Mouse (Mus musculus) layer of hippocampus, postnatal 25 days (tissue): ENCODE results near the gene Foxp1. TPM values are rescaled to one million over a fixed set of nuclear protein-coding genes. Genes with fewer than 3 reads are reported as not detected.

Experiments used
- DNase-seq, 2 experiments: peaks; one replicate each; pipeline ENCODE4 v3.0.0; 2022; ENCODE audit warnings: mixed read lengths in 2 of 2, low spot score in 1 of 2; ENCODE audit errors: extremely low spot score in 1 of 2
- total RNA-seq, 2 experiments: library from RNA; stranded (reverse); gene quantifications; 2 replicates each; pipeline ENCODE4 v1.2.3; 2021

The Foxp1 gene
- total RNA-seq, 2 experiments from 2014 or later, result 85.7 to 92.0 TPM

GRCm38 (mm10) chr6:99241625-99242395, 280.7 kb downstream of the Foxp1 start:
- no peak for DNase-seq

DNA sequence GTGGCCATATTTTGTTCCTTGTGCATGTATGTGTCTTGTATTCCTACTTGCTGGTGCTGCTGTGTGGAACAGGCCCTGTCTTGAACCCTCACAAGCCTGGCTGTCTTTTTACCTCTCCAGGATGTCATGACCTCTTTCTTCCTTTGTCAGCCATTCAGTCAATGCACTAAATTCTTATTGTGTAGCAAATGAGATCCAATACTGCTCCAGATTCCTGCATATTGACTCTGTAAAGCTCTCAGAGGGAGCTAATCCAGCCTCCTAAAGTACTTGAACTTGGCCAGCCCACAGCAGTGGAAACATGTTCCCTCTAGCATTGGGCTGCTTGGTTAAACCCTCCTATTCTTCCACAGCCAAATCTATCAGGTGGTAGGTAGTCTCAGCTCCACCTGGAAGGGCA, 281.8 kb downstream of the Foxp1 start:
- no peak for DNase-seq

- no peak for DNase-seq
Measured at GRCm38 (mm10) chr6:99235588-99235987, 286.9 kb downstream of the Foxp1 start.

DNA sequence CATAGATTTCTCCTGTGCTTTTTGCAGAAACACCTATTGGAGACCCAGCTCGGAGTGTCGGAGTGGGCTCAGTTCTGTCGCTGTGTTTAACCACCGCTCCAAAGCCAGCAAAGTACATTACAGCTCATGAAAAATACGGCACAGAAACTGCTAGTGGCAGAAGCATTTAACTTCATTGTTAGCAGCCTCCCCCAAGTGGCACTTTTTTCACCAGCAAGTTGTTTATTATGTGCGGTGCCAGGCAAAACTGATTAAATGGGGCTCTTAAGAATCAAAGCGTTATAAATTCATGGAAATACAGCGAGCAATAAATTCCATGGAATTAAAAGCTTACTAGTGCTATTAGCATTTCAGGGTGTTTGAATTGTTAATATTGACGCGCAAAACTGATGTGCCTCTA, 289.1 kb downstream of the Foxp1 start:
- DNase-seq, result no peak

- no peak for DNase-seq
Measured at GRCm38 (mm10) chr6:99228336-99228870, 294.1 kb downstream of the Foxp1 start.

- DNase-seq, result no peak
Measured at GRCm38 (mm10) chr6:99221147-99221546, 301.4 kb downstream of the Foxp1 start.

DNA sequence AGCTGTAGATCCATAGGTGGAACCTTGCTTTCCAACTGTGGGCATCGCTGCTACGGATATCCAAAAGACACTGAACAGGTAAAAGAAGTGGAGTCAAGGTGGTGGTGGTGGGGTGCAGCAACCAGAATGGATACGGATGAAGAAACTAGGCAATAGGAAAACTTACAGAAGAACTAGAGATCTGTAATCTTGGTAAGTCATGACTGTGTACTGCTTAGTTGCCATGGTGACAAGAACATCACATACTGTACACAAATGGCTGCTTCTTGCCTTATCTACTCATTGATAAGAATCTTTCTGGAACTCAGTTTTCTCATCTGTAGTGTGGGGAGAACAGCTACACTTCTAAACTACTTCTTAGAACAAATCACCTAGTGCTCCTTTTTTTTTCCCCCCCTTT, 302.0 kb downstream of the Foxp1 start:
- DNase-seq, result no peak

- DNase-seq, result no peak
Measured at GRCm38 (mm10) chr6:99217846-99218245, 304.7 kb downstream of the Foxp1 start.

- DNase-seq, result no peak
Measured at GRCm38 (mm10) chr6:99217155-99217554, 305.4 kb downstream of the Foxp1 start.

GRCm38 (mm10) chr6:99212461-99212860, 310.1 kb downstream of the Foxp1 start:
- no peak for DNase-seq

- no peak for DNase-seq
Measured at GRCm38 (mm10) chr6:99211663-99212333, 310.7 kb downstream of the Foxp1 start.

DNA sequence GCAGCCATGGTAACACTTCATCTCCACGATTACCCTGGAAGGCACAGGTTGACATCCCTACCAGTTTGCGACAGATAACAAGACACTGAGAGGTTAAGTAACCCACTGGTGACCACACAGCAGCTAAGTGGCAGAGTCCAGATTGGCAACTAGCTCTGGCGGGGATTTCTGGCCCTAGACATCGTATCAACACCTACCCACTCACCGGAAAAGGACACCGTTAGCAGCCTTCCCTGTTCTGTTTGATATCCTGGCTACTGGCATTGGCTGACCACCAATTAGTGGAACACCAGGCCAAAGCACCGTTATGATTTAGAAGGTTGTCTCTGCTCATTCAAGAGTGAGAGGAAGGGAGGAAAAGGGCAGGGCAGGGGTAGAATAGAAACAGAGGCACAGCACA, 312.4 kb downstream of the Foxp1 start:
- DNase-seq, result no peak

DNA sequence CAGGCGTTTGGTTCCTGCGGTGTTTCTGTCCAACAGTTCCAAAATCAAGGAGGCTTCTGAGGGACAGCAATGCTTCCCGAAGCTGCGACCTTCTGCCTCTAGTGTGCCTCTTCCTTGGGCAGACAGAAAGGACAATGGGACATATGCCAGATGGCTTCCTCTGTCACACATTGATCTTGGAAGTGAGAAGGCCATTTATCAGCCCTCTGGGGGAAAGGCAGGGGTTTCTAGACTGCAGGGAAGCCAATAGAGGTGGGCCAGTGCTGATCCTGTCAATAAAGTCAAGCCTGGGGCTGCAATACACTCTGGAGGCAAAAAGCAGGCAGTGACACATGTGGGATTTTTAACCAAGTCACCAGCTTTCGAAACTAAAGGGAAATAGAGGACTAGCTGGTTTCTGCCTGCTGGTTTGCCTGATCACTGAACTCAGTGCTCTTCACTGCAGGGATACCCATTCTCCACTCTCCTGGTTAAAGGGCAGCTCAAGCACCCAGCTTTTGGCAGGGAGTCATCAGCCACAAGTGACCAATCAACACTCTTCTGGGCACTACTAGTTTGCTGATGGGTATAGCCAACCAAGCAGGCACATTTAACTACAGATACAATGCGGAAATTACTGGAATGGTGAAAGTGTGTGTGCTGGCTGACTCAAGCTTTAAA, 315.2 kb downstream of the Foxp1 start:
- no peak for DNase-seq

GRCm38 (mm10) chr6:99206437-99206870, 316.1 kb downstream of the Foxp1 start:
- DNase-seq, result no peak

GRCm38 (mm10) chr6:99205587-99206436, 316.7 kb downstream of the Foxp1 start:
- no peak for DNase-seq

GRCm38 (mm10) chr6:99204780-99205586, 317.5 kb downstream of the Foxp1 start:
- no peak for DNase-seq

DNA sequence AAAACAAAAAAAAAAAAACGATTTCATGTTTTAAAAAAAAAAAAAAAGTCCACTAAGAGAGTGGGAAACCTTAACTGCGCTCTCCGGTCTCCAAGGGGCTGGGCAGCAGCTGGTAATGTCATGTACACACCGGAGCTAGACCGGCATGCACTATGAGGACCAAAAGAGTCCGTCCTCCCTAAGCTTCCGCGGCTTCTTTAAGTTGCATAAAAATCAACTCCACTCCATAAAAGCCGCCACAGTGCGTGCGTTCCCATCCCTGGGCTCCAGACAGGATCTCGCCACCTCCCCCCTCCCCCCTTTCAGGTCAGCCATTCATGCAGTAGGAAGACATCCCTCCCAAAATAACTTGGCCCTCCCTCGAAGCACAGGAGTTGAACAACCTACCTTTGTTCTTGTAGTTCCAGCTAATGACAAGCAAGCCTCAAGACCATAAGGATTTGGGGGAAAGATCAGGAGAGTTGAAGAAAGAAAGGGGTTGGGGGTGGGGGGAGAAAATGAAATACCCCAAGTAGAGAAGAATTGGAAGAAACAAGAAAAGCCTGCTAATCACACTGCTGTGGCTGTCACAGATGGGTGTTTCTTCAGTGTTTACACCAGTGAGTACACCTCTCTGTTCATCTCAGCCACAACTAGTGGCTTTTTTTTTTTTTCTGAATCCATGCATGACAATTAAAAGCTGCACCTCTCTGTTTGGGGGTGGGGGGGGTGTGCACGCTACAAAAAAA, 318.3 kb downstream of the Foxp1 start:
- DNase-seq, result no peak

DNA sequence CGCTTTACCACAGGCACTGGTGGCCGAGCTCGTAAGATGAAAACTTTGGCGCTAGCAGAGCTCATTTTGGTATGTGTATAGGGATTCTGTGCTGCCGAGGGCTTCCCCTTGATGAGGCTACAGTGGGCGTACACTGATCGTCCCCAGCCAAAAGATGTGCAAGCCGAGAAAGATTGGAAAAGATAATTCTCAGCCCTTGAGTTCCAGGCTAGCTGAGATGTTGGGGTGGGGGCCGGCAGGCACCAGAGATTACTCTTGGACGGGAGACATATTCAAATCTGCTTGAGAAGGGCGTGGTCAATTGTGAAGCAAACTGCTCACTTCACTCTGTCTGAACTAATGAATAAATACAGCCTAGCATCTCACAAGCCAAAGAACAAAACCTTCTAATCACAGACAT, 319.3 kb downstream of the Foxp1 start:
- no peak for DNase-seq

GRCm38 (mm10) chr6:99202781-99203180, 319.7 kb downstream of the Foxp1 start:
- no peak for DNase-seq
